ENCODE assay signal across 7 mouse cellular contexts in the genomic region with DNA sequence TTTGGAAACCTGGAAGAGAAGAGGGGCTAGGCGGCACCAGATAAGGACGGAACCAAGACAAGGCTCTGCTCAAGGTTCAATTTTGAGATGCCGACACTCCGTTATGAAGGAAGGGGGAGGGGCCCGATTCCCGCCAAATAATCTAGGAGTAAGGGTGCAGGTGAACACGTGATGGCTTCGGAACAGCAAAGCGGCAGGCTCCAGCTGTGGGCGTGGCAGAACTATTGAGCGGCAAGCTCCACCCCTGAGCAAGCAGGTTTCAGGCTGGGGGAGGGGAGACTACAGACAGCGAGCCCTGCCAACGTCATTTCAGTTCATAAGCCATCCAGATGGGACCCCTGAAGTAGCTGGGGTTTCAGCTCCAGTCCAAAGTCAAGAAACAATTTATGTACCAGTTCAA.
A peak's percentile ranks its signal among the peaks of the same experiment; 100 is the strongest.
DNase-seq lines count a peak whose midpoint lies in the region; ATAC-seq and TF ChIP-seq lines count a peak whose summit lies in the region.

No protein-coding gene starts in this region.

- no peak for DNase-seq in kidney, postnatal 0 days (ENCODE audit: low spot score)
- DNase-seq in kidney, adult 8-10 months, result no peak
- DNase-seq in embryonic facial prominence, embryonic 14.5 days (ENCODE audit: low spot score), result no peak
- no peak for DNase-seq in thymus, postnatal 10 days (ENCODE audit: low spot score in 2 of 2)
- no peak for DNase-seq in ovary, postnatal 10 days (ENCODE audit: low spot score)

- 41% methylated on average over 13 of the region's 13 CpGs for WGBS in kidney, postnatal 0 days
- WGBS in embryonic facial prominence, embryonic 14.5 days, result 49% methylated on average over 13 of the region's 13 CpGs
- 47% methylated on average over 13 of the region's 13 CpGs for WGBS in intestine, embryonic 15.5 days
- WGBS in neural tube, embryonic 15.5 days, result 44% methylated on average over 13 of the region's 13 CpGs

- no peaks in the 10 kb centered on the region for H3K9me3 ChIP-seq in kidney, postnatal 0 days (replicated peaks; ENCODE audit: low read length)
- no peaks in the 10 kb centered on the region for H3K9me3 ChIP-seq in embryonic facial prominence, embryonic 14.5 days (ENCODE audit: control insufficient read depth, low read length)
- no peaks in the 10 kb centered on the region for H3K9me3 ChIP-seq in intestine, embryonic 15.5 days
- no peaks in the 10 kb centered on the region for H3K9me3 ChIP-seq in neural tube, embryonic 15.5 days (replicated peaks)

- no peak overlapping the region for H3K9ac ChIP-seq in kidney, postnatal 0 days (ENCODE audit: low read depth, low read length)
- H3K9ac ChIP-seq in embryonic facial prominence, embryonic 14.5 days (ENCODE audit: low read depth, low read length), result no peak overlapping the region
- H3K9ac ChIP-seq in intestine, embryonic 15.5 days, result no peak overlapping the region
- no peak overlapping the region for H3K9ac ChIP-seq in neural tube, embryonic 15.5 days (replicated peaks)

- TF ChIP-seq CTCF in kidney, postnatal 0 days (IDR thresholded peaks at IDR 0.05; ENCODE audit: low read depth), result no peak

- H3K27me3 ChIP-seq in kidney, postnatal 0 days (ENCODE audit: insufficient read depth, low read length), result no peaks in the 10 kb centered on the region
- no peaks in the 10 kb centered on the region for H3K27me3 ChIP-seq in embryonic facial prominence, embryonic 14.5 days (replicated peaks; ENCODE audit: control insufficient read depth, insufficient read depth, low read length)
- no peaks in the 10 kb centered on the region for H3K27me3 ChIP-seq in intestine, embryonic 15.5 days (replicated peaks)
- H3K27me3 ChIP-seq in neural tube, embryonic 15.5 days (replicated peaks), result no peaks in the 10 kb centered on the region

- H3K4me1 ChIP-seq in kidney, postnatal 0 days (replicated peaks; ENCODE audit: insufficient read depth, low read length), result no peaks in the 10 kb centered on the region
- no peaks in the 10 kb centered on the region for H3K4me1 ChIP-seq in embryonic facial prominence, embryonic 14.5 days (ENCODE audit: control insufficient read depth, insufficient read depth, low read length)
- H3K4me1 ChIP-seq in intestine, embryonic 15.5 days (replicated peaks), result no peaks in the 10 kb centered on the region
- no peaks in the 10 kb centered on the region; the same call in 1 of the 2 replicates for H3K4me1 ChIP-seq in neural tube, embryonic 15.5 days

- no peaks in the 10 kb centered on the region for H3K36me3 ChIP-seq in kidney, postnatal 0 days (ENCODE audit: insufficient read depth, low read length)
- H3K36me3 ChIP-seq in embryonic facial prominence, embryonic 14.5 days (ENCODE audit: control insufficient read depth, insufficient read depth, low read length), result no peaks in the 10 kb centered on the region
- H3K36me3 ChIP-seq in intestine, embryonic 15.5 days, result no peaks in the 10 kb centered on the region
- H3K36me3 ChIP-seq in neural tube, embryonic 15.5 days, result no peaks in the 10 kb centered on the region

- no peak overlapping the region for H3K27ac ChIP-seq in kidney, postnatal 0 days
- H3K27ac ChIP-seq in embryonic facial prominence, embryonic 14.5 days (replicated peaks; ENCODE audit: low read depth, low read length), result no peak overlapping the region
- H3K27ac ChIP-seq in intestine, embryonic 15.5 days, result no peak overlapping the region
- no peak overlapping the region for H3K27ac ChIP-seq in neural tube, embryonic 15.5 days (replicated peaks)

- H3K4me2 ChIP-seq in kidney, postnatal 0 days (ENCODE audit: low read length), result peak overlapping the region; percentile 11; the same call in 1 of the 2 replicates
- peak overlapping the region; percentile 32 for H3K4me2 ChIP-seq in embryonic facial prominence, embryonic 14.5 days (ENCODE audit: low read depth, low read length)
- H3K4me2 ChIP-seq in intestine, embryonic 15.5 days (replicated peaks), result peak overlapping the region; percentile 34
- H3K4me2 ChIP-seq in neural tube, embryonic 15.5 days, result peak overlapping the region; percentile 47

- ATAC-seq in kidney, postnatal 0 days (replicated peaks; ENCODE audit: low FRiP score, low read depth), result no peak
- no peak for ATAC-seq in embryonic facial prominence, embryonic 14.5 days (ENCODE audit: low read depth)
- ATAC-seq in intestine, embryonic 15.5 days, result peak; percentile 31; the same call in 1 of the 2 replicates
- no peak; the same call in 1 of the 2 replicates for ATAC-seq in neural tube, embryonic 15.5 days (ENCODE audit: low FRiP score)

- no peak overlapping the region for H3K4me3 ChIP-seq in kidney, postnatal 0 days (replicated peaks; ENCODE audit: low read depth, low read length)
- H3K4me3 ChIP-seq in embryonic facial prominence, embryonic 14.5 days (ENCODE audit: low read depth, low read length), result no peak overlapping the region
- no peak overlapping the region for H3K4me3 ChIP-seq in intestine, embryonic 15.5 days (replicated peaks)
- peak overlapping the region; percentile 22 for H3K4me3 ChIP-seq in neural tube, embryonic 15.5 days (replicated peaks)
